Mouse (Mus musculus) limb, embryonic 15.5 days (tissue): ENCODE measurements around the gene Errfi1. TPM values are rescaled to one million over a fixed set of nuclear protein-coding genes. Genes with fewer than 3 reads are reported as not detected.

Experiments
- ATAC-seq: fragments of 200-750 bp; cut with Nextera tagmentation; 2 replicates; pipeline ENCODE4 v1.8.0; 2017; ENCODE audit warnings: low read depth, moderate TSS enrichment; ENCODE audit not compliant: insufficient number of reproducible peaks, low FRiP score, low TSS enrichment
- H3K27ac ChIP-seq: fragments of 300-500 bp; sonication (generic); 2 replicates; pipeline ENCODE4 v1.5.1; 2015; ENCODE audit warnings: moderate library complexity, mild to moderate bottlenecking, inconsistent platforms
- H3K27me3 ChIP-seq: fragments of 300-500 bp; sonication (generic); 2 replicates; pipeline ENCODE4 v1.6.1; 2015; ENCODE audit warnings: inconsistent platforms
- H3K36me3 ChIP-seq: fragments of 300-500 bp; sonication (generic); 2 replicates; pipeline ENCODE4 v1.6.1; 2015; ENCODE audit warnings: inconsistent platforms
- H3K4me1 ChIP-seq: fragments of 300-500 bp; sonication (generic); 2 replicates; pipeline ENCODE4 v1.6.1; 2015; ENCODE audit warnings: inconsistent platforms
- H3K4me2 ChIP-seq: fragments of 300-500 bp; sonication (generic); 2 replicates; pipeline ENCODE4 v1.6.1; 2015; ENCODE audit warnings: mild to moderate bottlenecking, inconsistent platforms
- H3K4me3 ChIP-seq: fragments of 300-500 bp; sonication (generic); 2 replicates; pipeline ENCODE4 v1.5.1; 2015; ENCODE audit warnings: mild to moderate bottlenecking, inconsistent platforms
- H3K9ac ChIP-seq: fragments of 300-500 bp; sonication (generic); 2 replicates; pipeline ENCODE4 v1.6.1; 2015; ENCODE audit warnings: inconsistent platforms
- H3K9me3 ChIP-seq: fragments of 300-500 bp; sonication (generic); 2 replicates; pipeline ENCODE4 v1.6.1; 2016; ENCODE audit warnings: inconsistent platforms
- whole genome bisulfite sequencing: fragments of 180-500 bp; shearing (Covaris S2); methylation state at CpG from one replicate; pipeline ENCODE4 v1.1.7; 2015; 5-methylcytosine and 5-hydroxymethylcytosine counted together
- polyA plus RNA-seq: library from polyadenylated mRNA; unstranded; fragments of >200 nt; fragmentation: Nextera tagmentation; extraction: Ambion mirVana; gene quantifications from 2 replicates; pipeline ENCODE4 v1.2.1, GENCODE M21; 2015

The Errfi1 gene
- polyA plus RNA-seq, 1 experiment from 2014 or later = 29.4 TPM

- no peaks in the 10 kb centered on the region for H3K36me3 ChIP-seq
- no peak overlapping the region for H3K9ac ChIP-seq
- H3K27me3 ChIP-seq = no peaks in the 10 kb centered on the region
- peaks cover 41% of the 10 kb centered on the region for H3K4me1 ChIP-seq
- no peak for ATAC-seq
- H3K9me3 ChIP-seq = no peaks in the 10 kb centered on the region
- no peak overlapping the region for H3K4me3 ChIP-seq
- WGBS = 53% methylated on average over 24 of the region's 24 CpGs
- H3K4me2 ChIP-seq = no peak overlapping the region
- H3K27ac ChIP-seq = 0 out of 2 replicates have a peak overlapping the region, but pooled peaks have one; percentile 27
Measured at GRCm38 (mm10) chr4:150823614-150824480, 29.9 kb upstream of the Errfi1 start.

DNA sequence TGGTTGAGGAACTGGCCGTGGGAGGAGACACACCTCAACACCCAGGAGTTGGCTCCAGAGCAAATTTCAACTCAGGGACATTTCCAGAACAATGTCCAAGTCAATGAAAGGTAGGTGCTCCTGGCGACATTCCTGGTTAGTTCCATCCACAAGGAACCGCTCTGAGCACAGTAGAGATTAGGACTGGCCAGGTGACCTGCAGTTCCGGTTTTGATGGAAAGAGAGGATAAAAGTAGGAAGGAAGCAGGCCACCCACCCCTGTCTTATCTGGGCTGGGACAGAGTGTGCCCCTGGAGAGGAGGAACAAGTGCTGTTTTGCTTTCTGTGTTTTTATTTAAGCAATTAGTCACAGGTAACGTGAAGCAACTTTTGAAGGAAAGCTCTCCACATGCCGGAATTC, 28.8 kb upstream of the Errfi1 start:
- Histone ChIP-seq H3K9me3 (no peaks in the 10 kb centered on the region), H3K4me3 (no peak overlapping the region), H3K36me3 (no peaks in the 10 kb centered on the region), H3K9ac (no peak overlapping the region), H3K27me3 (no peaks in the 10 kb centered on the region), H3K4me2 (no peak overlapping the region), H3K27ac (peak overlapping the region; percentile 68), H3K4me1 (peaks cover 42% of the 10 kb centered on the region)
- WGBS = 43% methylated on average over 6 of the region's 6 CpGs
- ATAC-seq = no peak

DNA sequence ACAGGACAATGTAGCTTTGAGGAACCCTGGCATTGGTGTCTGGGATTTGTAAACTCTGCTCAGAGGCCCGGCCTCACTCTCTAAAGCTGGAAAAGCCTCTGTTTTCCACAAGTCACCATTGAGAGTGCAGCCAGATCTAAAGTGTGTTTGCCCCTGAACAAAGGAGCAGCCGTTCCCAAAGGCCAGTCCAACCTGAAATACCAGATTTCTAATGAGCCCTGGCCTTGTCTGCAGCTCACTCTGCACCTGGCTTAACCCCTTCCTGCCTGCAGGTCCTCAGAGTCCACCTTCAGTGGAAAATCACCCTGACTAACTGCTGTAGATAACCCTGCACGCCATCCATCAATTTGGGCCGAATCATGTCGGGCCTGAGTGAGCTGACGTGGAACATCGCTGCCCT, 28.2 kb upstream of the Errfi1 start:
- Histone ChIP-seq H3K27ac (peak overlapping the region; percentile 68), H3K27me3 (no peaks in the 10 kb centered on the region), H3K36me3 (no peaks in the 10 kb centered on the region), H3K9ac (no peak overlapping the region), H3K9me3 (no peaks in the 10 kb centered on the region), H3K4me2 (no peak overlapping the region), H3K4me1 (peaks cover 42% of the 10 kb centered on the region), H3K4me3 (no peak overlapping the region)
- ATAC-seq = no peak
- WGBS = 33% methylated on average over 7 of the region's 7 CpGs

- no peak for ATAC-seq
- H3K4me2 ChIP-seq = no peak overlapping the region
- no peaks in the 10 kb centered on the region for H3K27me3 ChIP-seq
- H3K27ac ChIP-seq = no peak overlapping the region
- no peak overlapping the region for H3K4me3 ChIP-seq
- H3K36me3 ChIP-seq = no peaks in the 10 kb centered on the region
- no peak overlapping the region for H3K9ac ChIP-seq
- WGBS = 58% methylated on average over 3 of the region's 3 CpGs
- H3K9me3 ChIP-seq = no peaks in the 10 kb centered on the region
- peaks cover 16% of the 10 kb centered on the region for H3K4me1 ChIP-seq
Measured at GRCm38 (mm10) chr4:150831321-150831720, 22.4 kb upstream of the Errfi1 start.

- H3K4me3 ChIP-seq = no peak overlapping the region
- H3K27ac ChIP-seq = no peak overlapping the region
- no peak overlapping the region for H3K4me2 ChIP-seq
- H3K9me3 ChIP-seq = no peaks in the 10 kb centered on the region
- H3K4me1 ChIP-seq = peaks cover 15% of the 10 kb centered on the region
- no peaks in the 10 kb centered on the region for H3K27me3 ChIP-seq
- WGBS = 91% methylated on average over 6 of the region's 6 CpGs
- H3K36me3 ChIP-seq = no peaks in the 10 kb centered on the region
- no peak for ATAC-seq
- H3K9ac ChIP-seq = no peak overlapping the region
Measured at GRCm38 (mm10) chr4:150831941-150832340, 21.8 kb upstream of the Errfi1 start.

- H3K4me3 ChIP-seq = no peak overlapping the region
- ATAC-seq = no peak
- H3K27ac ChIP-seq = no peak overlapping the region
- no peaks in the 10 kb centered on the region for H3K36me3 ChIP-seq
- 88% methylated on average over 5 of the region's 5 CpGs for WGBS
- H3K4me1 ChIP-seq = peaks cover 5% of the 10 kb centered on the region; the same call in 1 of the 2 replicates
- no peaks in the 10 kb centered on the region for H3K9me3 ChIP-seq
- no peaks in the 10 kb centered on the region for H3K27me3 ChIP-seq
- no peak overlapping the region for H3K9ac ChIP-seq
- no peak overlapping the region for H3K4me2 ChIP-seq
Measured at GRCm38 (mm10) chr4:150835163-150835562, 18.6 kb upstream of the Errfi1 start.

DNA sequence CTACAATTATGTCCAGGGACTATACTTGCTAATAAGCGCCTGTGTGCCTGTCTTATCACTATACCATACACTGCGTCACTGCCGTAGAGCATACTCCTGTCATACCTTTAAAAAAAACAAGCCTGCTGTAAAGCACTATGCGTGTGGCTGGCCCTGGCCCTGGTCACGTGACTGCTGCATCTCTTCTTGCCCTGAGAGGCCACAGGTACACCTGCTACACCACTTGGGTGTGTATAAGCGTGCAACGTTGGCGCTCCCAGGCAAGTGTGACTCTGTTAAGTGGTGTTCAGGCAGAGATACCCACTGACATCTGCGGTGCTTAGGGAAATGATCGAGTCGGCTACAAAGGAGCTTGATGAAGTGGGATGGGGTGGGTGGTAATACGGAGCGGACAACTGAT, 17.5 kb upstream of the Errfi1 start:
- ATAC-seq = no peak
- no peak overlapping the region for H3K4me2 ChIP-seq
- no peaks in the 10 kb centered on the region for H3K27me3 ChIP-seq
- H3K27ac ChIP-seq = no peak overlapping the region
- 91% methylated on average over 13 of the region's 13 CpGs for WGBS
- peaks cover 5% of the 10 kb centered on the region; the same call in 1 of the 2 replicates for H3K4me1 ChIP-seq
- H3K36me3 ChIP-seq = no peaks in the 10 kb centered on the region
- H3K9me3 ChIP-seq = no peaks in the 10 kb centered on the region
- H3K4me3 ChIP-seq = no peak overlapping the region
- no peak overlapping the region for H3K9ac ChIP-seq

DNA sequence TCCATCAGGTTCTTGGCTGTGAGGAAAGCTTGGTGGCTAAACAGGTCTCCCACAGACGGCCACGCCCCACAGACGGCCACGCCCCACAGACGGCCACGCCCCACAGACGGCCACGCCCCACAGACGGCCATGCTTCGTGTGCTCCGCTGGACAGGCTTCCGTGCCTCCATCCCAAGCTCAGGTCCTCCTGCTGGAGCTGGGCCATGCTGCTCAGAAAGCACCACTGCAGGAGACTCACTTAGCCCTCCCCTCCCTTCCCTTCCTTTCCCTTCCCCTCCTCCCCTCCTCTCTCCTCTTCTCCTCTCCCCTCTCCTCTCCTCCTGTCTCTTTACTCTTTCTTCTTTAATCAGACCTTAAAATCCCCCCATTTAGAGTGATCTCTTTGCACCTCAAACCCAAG, 16.8 kb upstream of the Errfi1 start:
- Histone ChIP-seq H3K9me3 (no peaks in the 10 kb centered on the region), H3K36me3 (no peaks in the 10 kb centered on the region), H3K4me2 (no peak overlapping the region), H3K27ac (peak overlapping the region; percentile 11; the same call in 1 of the 2 replicates), H3K4me1 (peaks cover 5% of the 10 kb centered on the region; the same call in 1 of the 2 replicates), H3K4me3 (no peak overlapping the region), H3K9ac (no peak overlapping the region), H3K27me3 (no peaks in the 10 kb centered on the region)
- 88% methylated on average over 12 of the region's 12 CpGs for WGBS
- ATAC-seq = no peak

DNA sequence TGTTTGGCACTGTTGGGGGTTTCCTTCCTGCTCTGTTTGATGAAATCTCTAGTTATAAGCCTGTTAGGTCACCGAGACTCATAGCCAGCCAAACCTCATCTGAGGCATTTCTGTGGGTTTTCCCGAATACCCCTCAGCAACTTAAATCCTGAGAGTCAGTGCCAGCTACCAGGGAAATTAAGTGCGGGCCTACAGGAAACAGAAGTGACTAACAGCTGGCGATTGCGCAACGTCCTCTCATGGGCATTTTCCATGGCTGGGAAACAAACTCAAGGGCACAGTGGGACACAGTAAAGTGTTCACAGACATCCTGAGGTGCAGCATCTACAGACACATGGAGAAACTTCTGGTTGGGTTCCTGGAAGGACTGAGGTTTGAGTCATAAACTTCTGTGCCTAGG, 16.3 kb upstream of the Errfi1 start:
- Histone ChIP-seq H3K4me3 (no peak overlapping the region), H3K4me1 (peaks cover 5% of the 10 kb centered on the region; the same call in 1 of the 2 replicates), H3K9me3 (no peaks in the 10 kb centered on the region), H3K36me3 (no peaks in the 10 kb centered on the region), H3K27ac (peak overlapping the region; percentile 11; the same call in 1 of the 2 replicates), H3K27me3 (no peaks in the 10 kb centered on the region), H3K9ac (no peak overlapping the region), H3K4me2 (no peak overlapping the region)
- ATAC-seq = no peak
- WGBS = 46% methylated on average over 6 of the region's 6 CpGs

GRCm38 (mm10) chr4:150842045-150842444, 11.7 kb upstream of the Errfi1 start:
- Histone ChIP-seq H3K4me3 (no peak overlapping the region), H3K36me3 (no peaks in the 10 kb centered on the region), H3K27me3 (no peaks in the 10 kb centered on the region), H3K9ac (no peak overlapping the region), H3K9me3 (no peaks in the 10 kb centered on the region), H3K27ac (no peak overlapping the region), H3K4me1 (peaks cover 2% of the 10 kb centered on the region; the same call in 1 of the 2 replicates), H3K4me2 (no peak overlapping the region)
- no peak for ATAC-seq
- 68% methylated on average over 5 of the region's 5 CpGs for WGBS

DNA sequence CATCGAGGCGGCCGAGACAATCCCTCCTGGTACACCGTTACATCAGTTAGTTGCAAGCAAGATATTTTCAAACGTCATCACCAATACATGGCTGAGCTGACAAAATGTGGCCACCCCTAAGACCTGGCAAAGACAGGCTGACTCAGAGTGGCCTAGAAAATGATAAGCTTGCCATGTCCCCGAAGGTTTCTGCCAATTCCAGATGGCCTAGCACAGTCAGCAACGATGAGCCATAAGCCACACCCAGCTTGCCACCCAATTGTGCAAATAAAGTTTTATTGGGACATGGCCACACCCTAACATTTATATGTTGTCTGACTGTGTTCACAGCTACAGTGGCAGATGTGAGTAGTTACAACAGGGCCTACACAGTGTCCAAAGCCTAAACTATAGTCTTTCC, 10.5 kb upstream of the Errfi1 start:
- Histone ChIP-seq H3K27me3 (no peaks in the 10 kb centered on the region), H3K4me2 (no peak overlapping the region), H3K9ac (no peak overlapping the region), H3K9me3 (no peaks in the 10 kb centered on the region), H3K4me3 (no peak overlapping the region), H3K4me1 (no peaks in the 10 kb centered on the region; the same call in 1 of the 2 replicates), H3K36me3 (no peaks in the 10 kb centered on the region), H3K27ac (no peak overlapping the region)
- WGBS = 86% methylated on average over 7 of the region's 7 CpGs
- ATAC-seq = no peak

GRCm38 (mm10) chr4:150846316-150846715, 7.4 kb upstream of the Errfi1 start:
- Histone ChIP-seq H3K4me2 (no peak overlapping the region), H3K4me1 (0 out of 2 replicates have a peak, but pooled peaks cover 2% of the 10 kb centered on the region), H3K36me3 (no peaks in the 10 kb centered on the region)

More at GRCm38 (mm10) chr4:150846316-150846715, 7.4 kb upstream of the Errfi1 start:
- Histone ChIP-seq H3K27ac (no peak overlapping the region), H3K9ac (no peak overlapping the region), H3K9me3 (no peaks in the 10 kb centered on the region), H3K4me3 (no peak overlapping the region), H3K27me3 (no peaks in the 10 kb centered on the region)
- 79% methylated on average over 8 of the region's 8 CpGs for WGBS
- ATAC-seq = no peak
